Mouse (Mus musculus): Measurements from ENCODE around the gene Eloa.
"Not testable (repeated sequence)": the region's sequence is repeated elsewhere in the genome, so short reads cannot be mapped to it uniquely, and the experiment has no call there.

The Eloa gene

DNA sequence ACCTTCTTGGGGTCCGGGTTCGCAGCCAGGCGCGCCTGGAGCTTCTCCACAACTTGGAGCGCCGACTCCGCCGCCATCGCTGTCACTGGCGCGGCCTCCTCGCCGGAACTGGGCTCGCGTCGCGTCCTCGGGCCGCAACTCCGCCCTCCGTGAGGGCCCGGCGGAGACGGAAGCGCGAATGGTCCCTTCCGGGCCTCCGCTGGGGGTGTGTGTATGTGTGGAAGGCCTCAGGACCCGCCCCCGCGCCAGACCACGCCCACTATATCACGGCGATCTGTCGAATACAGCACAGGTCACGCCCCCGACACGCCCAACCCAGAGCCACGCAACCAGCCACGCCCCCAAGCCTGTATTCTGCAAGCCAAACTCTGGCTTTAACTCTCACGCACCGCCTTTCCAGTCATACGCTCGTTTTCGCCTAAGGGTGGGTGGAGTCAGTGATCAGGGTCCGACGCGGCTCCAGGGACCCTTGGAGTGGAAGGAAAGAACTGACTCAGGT lies at the start of gene Eloa:
Eloa (minus strand) TSS at position 215 of the 499 bp plus-strand sequence.
- in situ Hi-C loops (cut with MboI, MseI) = loop anchor here in 1 of 2 experiments (25.0 kb wide), 1 partner anchor 1484 kb away; the partner anchor contains the start of gene Mtfr1l

DNA sequence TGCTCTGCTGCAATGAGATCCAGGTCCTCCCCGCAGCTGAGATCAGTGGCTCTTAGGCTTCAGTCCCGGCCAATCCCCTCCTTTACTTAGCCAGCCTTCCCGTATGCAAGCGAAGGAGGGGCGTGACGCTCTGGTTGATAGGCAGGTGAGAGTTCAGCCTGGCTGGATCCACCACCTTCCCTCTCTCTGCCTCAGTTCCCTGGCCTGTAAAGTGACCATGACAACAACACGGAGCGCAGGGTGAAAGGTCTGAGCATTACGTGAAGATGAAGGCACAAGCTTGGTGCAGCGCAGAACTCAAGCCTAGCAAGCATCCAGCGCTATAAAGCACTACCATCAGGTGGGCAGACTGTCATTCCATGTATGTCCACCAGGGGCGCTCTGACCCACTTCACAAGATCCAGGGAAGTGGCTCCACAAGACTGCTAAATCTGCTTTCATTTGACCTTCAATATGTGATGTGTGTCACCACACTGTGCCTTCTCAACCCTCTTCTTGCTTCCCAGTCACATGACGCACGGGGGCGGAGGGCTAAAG lies 49.7 kb upstream of the Eloa start:
- in situ Hi-C loops (cut with MboI, MseI) = loop anchor here (5.0 kb wide), 3 partner anchors 36 to 131 kb away; no protein-coding TSS in a partner anchor

DNA sequence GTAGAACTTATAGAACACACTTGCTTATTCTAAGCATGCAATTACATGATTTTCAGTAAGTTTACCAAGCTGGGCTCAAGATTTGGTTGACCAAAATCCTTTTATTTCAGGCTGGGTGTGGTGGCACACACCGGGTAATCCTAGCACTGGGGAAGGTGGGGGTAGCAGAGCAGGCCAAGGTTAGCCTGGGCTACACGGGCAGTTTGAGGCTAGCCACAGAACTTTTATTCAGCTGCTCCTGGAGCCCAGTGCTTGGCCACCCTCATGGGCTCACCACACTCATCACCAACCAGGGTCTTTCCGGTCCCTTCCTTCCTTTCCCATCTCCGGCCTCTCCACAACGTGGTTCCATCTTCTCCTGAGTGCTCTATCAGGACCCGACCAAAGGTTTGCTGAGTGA lies 49.0 kb upstream of the Eloa start:
- in situ Hi-C loops (cut with MboI, MseI) = loop anchor here (5.0 kb wide), 3 partner anchors 37 to 132 kb away; no protein-coding TSS in a partner anchor

DNA sequence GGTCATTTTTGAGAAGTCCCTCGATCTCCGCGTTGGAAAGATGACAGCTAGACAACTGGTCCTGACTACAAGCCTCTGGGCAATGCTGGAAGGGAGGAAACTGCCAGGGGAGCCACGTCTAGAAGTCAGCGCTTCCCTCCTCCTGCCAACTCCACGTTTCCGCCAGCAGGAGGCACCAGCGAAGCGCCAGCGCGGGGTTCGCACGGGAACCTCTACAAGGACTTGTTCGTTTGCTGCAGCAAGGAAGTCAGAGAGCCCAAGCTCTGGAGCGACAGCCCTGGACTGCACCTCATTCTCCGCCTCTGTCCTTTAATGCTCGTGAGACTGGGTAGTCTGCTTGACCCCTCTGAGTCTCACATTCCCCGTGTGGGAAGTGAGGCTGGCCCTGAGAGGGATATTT lies 48.4 kb upstream of the Eloa start:
- in situ Hi-C loops (cut with MboI, MseI) = loop anchor here (5.0 kb wide), 3 partner anchors 37 to 132 kb away; no protein-coding TSS in a partner anchor

DNA sequence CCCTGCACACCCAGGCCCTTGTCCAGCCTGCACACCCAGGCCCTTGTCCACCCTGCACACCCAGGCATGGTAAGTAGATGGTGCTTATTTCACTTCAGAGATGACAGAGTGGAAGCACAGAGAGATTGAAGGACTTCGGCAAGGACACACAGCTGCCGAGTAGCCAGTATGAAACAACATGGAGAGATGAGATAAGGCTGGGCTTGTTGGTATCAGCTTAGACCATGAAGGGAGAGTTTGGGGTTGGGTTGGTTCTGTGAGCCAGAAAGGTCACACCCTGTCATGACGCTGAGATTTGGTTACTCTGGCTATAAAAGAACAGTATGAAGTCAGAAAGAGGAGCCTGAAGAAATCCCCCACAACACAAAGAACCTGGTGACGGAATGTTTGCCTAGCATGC lies 47.8 kb upstream of the Eloa start:
- in situ Hi-C loops (cut with MboI, MseI) = no loop called here

DNA sequence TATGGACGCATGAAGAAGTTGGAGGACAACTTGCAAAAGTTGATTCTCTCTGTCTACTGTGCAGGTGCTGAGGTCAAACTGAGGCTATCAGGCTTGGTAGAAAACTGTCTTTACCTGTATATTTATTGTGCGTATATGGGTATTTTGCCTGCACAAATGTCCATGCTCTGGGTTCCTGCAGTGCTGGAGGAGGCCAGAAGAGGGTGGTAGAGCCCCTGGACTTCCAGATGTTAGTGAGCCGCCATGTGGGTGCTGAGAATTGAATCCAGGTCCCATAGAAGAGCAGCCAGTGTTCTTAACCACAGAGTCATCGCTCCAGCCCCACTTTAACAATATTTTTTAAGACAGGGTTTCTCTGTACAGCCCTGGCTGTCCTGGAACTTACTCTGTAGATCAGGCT lies 41.6 kb upstream of the Eloa start:
- in situ Hi-C loops (cut with MboI, MseI) = no loop called here

DNA sequence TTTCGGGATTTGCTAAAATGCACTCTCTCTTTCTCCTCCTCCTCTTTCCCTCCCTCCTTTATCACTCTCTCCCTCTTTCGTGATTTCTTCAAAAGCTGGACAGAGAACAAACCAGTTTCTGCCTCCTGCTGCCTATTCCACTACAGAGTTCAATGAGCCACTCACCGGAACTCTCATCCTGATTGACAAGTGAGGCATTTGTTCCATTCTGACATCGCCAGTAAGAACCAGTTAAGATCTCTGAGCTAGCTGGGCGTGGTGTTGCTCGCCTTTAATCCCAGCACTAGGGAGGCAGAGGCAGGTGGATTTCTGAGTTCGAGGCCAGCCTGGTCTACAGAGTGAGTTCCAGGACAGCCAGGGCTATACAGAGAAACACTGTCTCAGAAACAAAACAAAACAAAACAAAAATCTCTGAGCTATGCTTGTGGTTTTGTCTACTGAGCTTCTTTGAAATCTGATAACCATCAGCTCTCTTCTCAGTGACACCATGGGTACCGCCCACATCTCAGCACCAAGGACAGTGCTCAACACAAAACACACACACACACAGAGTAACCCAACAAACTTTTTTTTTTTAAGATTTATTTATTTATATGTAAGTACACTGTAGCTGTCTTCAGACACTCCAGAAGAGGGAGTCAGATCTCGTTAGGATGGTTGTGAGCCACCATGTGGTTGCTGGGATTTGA lies 38.4 kb upstream of the Eloa start:
- in situ Hi-C loops (cut with MboI, MseI) = not testable (repeated sequence)

DNA sequence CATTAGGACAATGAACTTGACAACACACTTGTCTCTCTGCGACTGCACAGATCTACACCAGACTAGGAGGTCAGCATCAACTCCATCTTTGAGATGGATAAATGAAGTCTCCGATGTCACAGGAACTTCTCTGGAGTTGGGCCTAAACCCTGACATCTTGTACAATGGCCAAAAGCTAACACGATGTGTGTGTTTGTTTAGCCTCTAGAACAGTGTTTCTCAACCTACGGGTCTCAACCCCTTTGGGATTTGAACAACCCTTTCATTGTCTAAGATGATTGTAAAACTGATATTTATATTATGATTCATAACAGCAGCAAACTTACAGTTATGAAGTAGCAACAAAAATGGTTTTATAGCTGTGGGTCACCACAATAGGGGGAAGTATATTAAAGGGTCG lies 36.4 kb upstream of the Eloa start:
- in situ Hi-C loops (cut with MboI, MseI) = no loop called here

DNA sequence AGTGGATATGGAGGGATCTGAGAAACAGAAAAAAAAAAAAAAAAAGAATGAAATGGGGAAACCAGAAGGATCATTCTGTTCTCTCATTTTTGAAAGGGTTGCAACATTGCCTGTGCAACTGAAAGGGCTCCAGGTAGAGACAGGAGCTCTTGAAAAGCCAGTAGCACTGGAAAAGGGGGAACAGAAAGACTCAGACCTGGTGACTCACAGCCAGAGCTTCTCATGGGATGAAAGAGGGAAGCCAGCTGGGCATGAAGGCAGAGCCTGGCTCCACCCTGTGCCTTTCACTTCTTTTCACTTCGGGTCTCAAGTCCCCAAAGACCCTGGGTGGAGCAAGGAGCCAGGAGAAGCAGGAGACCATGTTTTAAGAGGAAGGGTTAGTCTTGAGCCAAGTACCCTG lies 34.5 kb upstream of the Eloa start:
- in situ Hi-C loops (cut with MboI, MseI) = no loop called here

DNA sequence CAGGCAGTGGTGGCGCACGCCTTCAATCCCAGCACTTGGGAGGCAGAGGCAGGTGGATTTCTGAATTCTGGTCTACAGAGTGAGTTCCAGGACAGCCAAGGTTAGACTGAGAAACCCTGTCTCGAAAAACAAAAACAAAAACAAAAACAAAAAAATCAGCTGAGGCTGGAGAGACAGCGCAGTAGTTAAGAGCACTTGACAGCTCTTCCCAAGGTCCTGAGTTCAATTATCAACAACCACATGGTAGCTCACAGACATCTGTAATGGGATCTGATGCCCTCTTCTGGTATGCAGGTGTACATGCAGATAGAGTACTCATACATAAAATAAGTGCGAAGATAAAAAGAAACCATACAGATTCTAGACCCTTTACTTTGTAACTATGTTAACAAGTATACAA lies 32.3 kb upstream of the Eloa start:
- in situ Hi-C loops (cut with MboI, MseI) = loop anchor here in 1 of 2 experiments (5.0 kb wide), 1 partner anchor 42 kb away; no protein-coding TSS in a partner anchor

DNA sequence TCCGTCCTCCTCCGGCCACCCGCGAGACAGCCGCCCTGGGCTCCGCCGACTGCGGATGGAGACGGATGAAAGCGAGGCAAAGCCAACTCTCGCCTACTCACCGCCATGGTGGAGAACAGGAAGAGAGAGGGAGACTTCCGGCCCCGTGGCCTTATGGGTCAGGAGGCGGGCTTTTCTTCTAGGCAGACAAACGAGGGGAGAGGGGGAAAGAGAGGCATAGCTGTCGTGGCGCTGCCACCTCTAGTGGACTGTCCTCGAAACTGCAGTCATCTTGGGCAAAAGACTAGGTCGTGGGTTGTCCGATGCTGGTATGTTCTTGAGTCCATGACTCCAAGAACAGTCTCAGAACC lies 31.7 kb upstream of the Eloa start, which contains the start of gene Rpl11:
Rpl11 (minus strand) TSS at position 182 of the 350 bp plus-strand sequence.
- in situ Hi-C loops (cut with MboI, MseI) = loop anchor here in 1 of 2 experiments (5.0 kb wide), 1 partner anchor 41 kb away; no protein-coding TSS in a partner anchor

DNA sequence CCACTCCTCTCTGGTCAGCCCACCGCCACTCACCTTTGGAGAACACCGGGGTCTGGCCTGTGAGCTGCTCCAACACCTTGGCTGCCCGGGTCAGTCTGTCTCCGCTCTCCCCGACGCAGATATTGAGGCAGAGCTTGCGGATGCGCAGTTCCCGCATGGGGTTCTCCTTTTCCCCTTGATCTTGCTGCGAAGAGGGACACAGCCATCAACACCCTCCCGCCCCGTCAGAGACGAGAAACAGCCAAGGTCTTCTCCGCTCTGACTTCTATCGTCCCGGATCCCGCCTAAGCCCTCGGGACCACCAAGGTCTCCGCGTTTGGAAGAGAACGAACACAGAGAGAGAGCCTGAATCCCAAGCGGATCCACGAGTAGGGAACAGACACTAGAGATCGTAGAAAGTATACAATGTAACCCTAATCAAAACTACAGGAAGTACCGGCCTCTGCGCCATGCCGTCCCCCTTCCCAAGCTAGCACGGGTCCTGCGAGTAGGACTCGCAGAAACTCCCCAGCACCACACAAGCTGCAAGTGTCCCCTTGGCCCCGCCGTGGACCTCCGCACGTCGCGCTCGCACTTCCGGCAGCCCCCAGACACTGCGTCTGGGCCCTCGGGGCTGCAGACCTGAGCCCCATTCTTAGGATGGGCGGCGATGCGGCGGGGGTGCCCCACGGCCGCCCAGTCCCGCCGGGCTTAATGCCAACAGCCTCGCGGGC lies 31.1 kb upstream of the Eloa start:
- in situ Hi-C loops (cut with MboI, MseI) = loop anchor here in 1 of 2 experiments (5.0 kb wide), 1 partner anchor 40 kb away; no protein-coding TSS in a partner anchor

DNA sequence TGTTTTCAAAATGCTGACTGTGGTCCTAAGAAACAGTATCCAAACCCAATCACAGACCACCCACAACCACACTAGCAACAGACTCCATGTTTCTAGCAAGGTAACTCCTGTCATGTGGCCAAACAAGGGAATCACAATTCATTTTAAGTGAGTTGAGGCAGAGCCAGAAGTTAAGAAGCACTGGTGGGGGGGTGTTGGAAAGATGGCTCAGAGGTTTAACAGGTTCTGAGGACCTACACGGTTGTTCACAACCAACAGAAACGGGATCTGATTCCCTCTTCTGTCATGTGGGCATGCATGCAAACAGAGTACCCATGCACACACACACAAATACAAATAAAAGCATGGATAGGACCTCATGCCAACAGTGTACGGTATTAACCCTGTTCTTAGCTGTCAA lies 30.5 kb upstream of the Eloa start:
- in situ Hi-C loops (cut with MboI, MseI) = loop anchor here in 1 of 2 experiments (5.0 kb wide), 1 partner anchor 40 kb away; no protein-coding TSS in a partner anchor

DNA sequence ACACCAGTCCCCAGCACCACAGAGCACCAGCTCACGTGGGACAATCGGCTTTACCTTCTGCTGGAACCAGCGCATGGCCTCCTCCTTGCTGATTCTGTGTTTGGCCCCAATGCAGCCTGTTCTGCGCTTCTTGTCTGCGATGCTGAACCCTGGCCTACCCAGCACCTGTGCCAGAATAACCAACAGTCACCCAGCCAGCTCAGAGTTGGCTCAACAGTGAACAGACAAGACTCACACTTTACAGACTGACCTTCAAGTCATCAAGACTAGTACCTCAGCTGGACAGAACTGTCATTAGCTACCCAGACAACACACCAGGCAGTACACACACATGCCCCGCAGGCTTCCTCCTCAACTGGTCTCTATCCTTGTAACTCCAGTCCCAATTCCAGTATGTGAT lies 28.7 kb upstream of the Eloa start:
- in situ Hi-C loops (cut with MboI, MseI) = loop anchor here in 1 of 2 experiments (5.0 kb wide), 1 partner anchor 38 kb away; no protein-coding TSS in a partner anchor

DNA sequence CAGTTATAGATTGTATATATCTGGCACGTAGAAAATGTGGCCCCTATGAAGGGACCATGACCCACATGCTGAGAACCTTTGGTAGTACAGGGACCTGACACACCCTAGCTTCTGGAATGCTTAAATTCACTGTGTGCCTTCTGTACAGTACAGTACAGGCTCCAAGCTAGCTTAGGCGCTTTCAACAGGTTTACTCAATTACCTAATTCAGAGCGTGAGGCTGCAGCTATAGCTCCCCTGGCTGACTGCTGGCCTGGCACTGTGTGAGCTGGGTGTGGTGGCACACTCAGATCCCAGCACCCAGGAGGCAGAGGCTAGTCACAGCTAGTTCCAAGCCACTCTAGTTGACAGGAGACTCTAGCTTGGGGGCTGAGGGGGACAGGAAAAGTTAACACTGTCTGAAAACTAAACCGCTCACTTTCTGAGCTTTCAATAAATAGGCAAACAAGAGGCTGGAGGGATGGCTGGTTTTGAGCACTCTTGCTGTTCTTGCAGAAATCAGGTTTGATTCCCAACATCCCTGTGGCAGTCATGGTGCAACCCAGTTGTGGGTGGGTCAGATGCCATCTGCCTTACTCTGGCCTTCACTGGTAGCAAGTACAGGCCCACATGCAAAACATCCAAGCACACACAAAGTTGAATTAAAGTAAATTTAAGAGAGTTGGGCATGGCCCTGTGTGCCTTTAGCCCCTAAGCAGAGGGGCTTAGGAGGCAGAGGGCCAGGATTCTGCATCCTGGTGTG lies 26.9 kb upstream of the Eloa start:
- in situ Hi-C loops (cut with MboI, MseI) = no loop called here

DNA sequence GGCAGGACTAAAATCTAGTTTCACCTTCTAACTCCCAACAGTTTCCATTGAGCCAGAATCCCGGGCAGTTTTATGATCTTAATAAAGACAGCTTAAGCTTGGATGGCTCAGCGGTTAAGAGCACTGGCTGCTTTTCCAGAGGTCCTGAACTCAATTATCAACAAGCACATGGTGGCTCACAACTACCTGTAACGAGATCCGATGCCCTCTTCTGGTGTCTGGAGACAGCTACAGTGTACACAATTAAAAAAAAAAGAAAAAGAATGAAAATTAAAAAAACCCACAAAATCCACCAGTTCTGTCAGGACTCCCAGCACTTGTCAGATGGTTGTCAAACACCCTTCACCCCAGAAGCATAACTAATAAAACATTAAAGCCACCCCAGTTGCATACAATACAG lies 26.1 kb upstream of the Eloa start:
- in situ Hi-C loops (cut with MboI, MseI) = no loop called here

DNA sequence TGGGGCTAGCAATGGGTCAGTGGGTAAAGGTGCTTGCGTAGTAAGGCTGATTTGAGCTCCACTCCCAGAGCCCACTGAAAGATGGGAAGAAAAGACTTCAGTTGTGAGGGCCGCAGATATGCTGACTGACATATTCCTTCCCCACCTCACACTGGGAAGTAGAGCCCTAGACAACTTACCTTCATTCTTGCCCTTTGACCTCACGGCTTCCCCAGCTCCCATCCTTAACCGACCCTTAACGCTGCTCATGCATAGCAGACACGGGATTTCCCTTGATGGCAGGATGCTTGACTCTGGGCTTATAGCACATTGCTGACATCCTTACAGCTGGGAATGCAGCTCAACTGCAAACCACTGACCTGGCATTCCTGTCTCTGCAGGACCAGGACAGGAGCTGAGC lies 25.3 kb upstream of the Eloa start:
- in situ Hi-C loops (cut with MboI, MseI) = no loop called here

DNA sequence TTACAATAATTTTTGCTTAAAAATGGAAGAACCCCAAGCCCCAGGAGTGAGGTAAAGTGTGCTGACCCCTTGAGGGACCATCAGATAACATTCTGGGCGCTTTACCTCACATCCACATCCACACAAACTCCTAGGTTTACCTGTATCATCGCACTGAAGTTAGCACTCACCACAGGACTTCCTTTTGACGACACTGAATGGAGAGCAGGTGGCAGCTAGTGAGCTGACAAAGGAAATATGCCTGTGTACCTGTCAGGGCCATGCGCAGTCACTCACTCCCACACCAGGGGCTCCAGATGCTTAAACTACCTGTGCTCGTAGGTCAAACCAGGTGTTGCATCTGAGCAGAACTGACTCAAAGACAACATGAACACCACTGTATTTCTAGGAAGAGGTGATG lies 23.5 kb upstream of the Eloa start:
- in situ Hi-C loops (cut with MboI, MseI) = no loop called here

DNA sequence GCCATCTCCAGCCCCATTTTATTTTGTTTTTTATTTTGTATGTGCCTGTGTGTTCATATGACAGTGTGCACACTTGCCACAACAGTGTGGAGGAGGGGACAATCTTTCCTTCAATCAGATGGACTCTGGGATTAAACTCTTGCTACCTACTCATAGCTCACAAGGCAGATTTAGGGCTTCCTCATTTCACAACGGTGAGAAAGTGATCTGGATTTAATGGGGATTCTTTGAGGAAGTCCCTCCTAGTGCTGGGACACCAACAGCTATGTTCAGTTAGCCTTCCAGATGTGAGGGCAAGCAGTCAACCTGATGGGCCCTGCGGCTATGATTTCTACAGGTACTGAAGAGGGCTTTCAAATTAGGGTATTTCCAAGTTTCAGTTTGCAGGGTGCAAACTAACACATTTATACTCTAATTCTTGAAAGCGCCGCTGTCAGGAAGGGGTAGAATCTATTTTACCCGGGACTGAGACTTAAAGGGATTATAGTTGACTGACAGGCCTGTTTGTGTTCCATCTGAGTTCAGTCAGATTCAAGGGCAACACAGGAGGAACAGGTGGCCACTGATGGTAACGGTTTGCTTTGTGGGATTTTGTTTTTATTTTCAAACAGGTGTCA lies 22.3 kb upstream of the Eloa start:
- in situ Hi-C loops (cut with MboI, MseI) = loop anchor here in 1 of 2 experiments (5.0 kb wide), 1 partner anchor 37 kb away; no protein-coding TSS in a partner anchor

DNA sequence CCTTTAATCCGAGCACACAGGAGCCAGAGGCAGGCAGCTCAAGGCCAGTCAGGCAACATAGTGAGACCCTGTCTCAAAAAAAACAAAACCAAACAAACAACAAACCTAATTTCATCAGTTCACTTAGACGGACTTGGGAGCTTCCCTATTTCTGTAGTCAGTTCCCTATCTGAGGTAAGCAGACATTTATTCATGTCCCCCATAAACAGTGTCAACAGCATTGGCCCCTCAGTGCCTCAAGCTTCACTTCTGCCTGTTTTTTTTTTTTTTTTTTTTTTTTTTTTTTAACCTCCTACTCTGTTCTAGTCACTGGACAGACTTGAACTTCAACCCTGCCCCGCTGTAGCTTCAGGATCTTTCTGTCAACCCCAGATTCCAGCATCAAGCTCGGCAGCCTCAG lies 13.5 kb upstream of the Eloa start:
- in situ Hi-C loops (cut with MboI, MseI) = no loop called here

DNA sequence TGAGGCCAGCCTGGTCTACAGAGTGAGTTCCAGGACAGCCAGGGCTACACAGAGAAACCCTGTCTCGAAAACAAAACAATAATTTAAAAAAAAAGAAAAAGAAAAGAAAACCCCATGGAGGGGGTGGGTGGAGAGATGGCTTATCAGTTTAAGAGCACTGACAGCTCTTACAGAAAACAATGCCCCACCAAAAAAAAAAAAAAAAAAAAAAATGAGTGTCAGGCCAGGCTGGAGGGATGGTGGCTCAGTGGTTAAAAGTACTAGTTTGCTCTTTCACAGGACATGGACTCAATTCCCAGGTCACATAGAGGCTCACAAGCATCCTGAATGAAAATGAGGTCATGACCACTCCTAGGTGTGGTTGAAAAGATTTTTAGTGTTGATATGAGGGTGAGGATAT lies 11.7 kb upstream of the Eloa start:
- in situ Hi-C loops (cut with MboI, MseI) = no loop called here

All from T-helper 17 cell (primary cell).